Mouse (Mus musculus): ENCODE results near the gene Ppfia2.

Gene Ppfia2

GRCm38 (mm10) chr10:106670170-106670569 is 200.0 kb downstream of the Ppfia2 start:
- no peak for DNase-seq

- DNase-seq = peak; percentile 63 to 75
Measured at GRCm38 (mm10) chr10:106681395-106681794, 211.3 kb downstream of the Ppfia2 start.

GRCm38 (mm10) chr10:106685519-106685918 is 215.4 kb downstream of the Ppfia2 start:
- DNase-seq = no peak

GRCm38 (mm10) chr10:106719936-106720335 is 249.8 kb downstream of the Ppfia2 start:
- peak; percentile 30 to 63 for DNase-seq

GRCm38 (mm10) chr10:106732265-106732664 is 262.1 kb downstream of the Ppfia2 start:
- peak; percentile 79 to 88 for DNase-seq

- no peak for DNase-seq
Measured at GRCm38 (mm10) chr10:106736230-106737063, 266.3 kb downstream of the Ppfia2 start.

- DNase-seq = no peak
Measured at GRCm38 (mm10) chr10:106738190-106738589, 268.1 kb downstream of the Ppfia2 start.

- DNase-seq = peak in 1 of 2 experiments; percentile 44
Measured at GRCm38 (mm10) chr10:106744966-106745365, 274.8 kb downstream of the Ppfia2 start.

- DNase-seq = peak; percentile 49 to 66
Measured at GRCm38 (mm10) chr10:106761061-106761460, 290.9 kb downstream of the Ppfia2 start.

- DNase-seq = no peak
Measured at GRCm38 (mm10) chr10:106763785-106764184, 293.6 kb downstream of the Ppfia2 start.

GRCm38 (mm10) chr10:106775571-106775970 is 305.4 kb downstream of the Ppfia2 start:
- DNase-seq = no peak

- DNase-seq = no peak
Measured at GRCm38 (mm10) chr10:106815447-106815846, 345.3 kb downstream of the Ppfia2 start.

GRCm38 (mm10) chr10:106818381-106818780 is 348.2 kb downstream of the Ppfia2 start:
- no peak for DNase-seq

- no peak for DNase-seq
Measured at GRCm38 (mm10) chr10:106824215-106824614, 354.1 kb downstream of the Ppfia2 start.

- DNase-seq = no peak
Measured at GRCm38 (mm10) chr10:106838476-106838875, 368.3 kb downstream of the Ppfia2 start.

GRCm38 (mm10) chr10:106858106-106858505 is 388.0 kb downstream of the Ppfia2 start:
- DNase-seq = peak; percentile 46 to 67

GRCm38 (mm10) chr10:106870233-106870632 is 400.1 kb downstream of the Ppfia2 start:
- no peak for DNase-seq

GRCm38 (mm10) chr10:106871847-106872246 is 401.7 kb downstream of the Ppfia2 start:
- DNase-seq = no peak

- DNase-seq = no peak
Measured at GRCm38 (mm10) chr10:106872714-106873113, 402.6 kb downstream of the Ppfia2 start.

- DNase-seq = no peak
Measured at GRCm38 (mm10) chr10:106881330-106881729, 411.2 kb downstream of the Ppfia2 start.

- no peak for DNase-seq
Measured at GRCm38 (mm10) chr10:106896351-106896750, 426.2 kb downstream of the Ppfia2 start.

- DNase-seq = no peak
Measured at GRCm38 (mm10) chr10:106910108-106910507, 440.0 kb downstream of the Ppfia2 start.

- DNase-seq = peak; percentile 15 to 44
Measured at GRCm38 (mm10) chr10:106913032-106913431, 442.9 kb downstream of the Ppfia2 start.

- no peak for DNase-seq
Measured at GRCm38 (mm10) chr10:106914275-106914674, 444.1 kb downstream of the Ppfia2 start.

GRCm38 (mm10) chr10:106914822-106915221 is 444.7 kb downstream of the Ppfia2 start:
- no peak for DNase-seq
